Mouse (Mus musculus) heart, adult 2 months (tissue): ENCODE measurements around the gene Eps8.

ENCODE experiments used
- CTCF ChIP-seq: fragments of 200-600 bp; IDR thresholded peaks from 2 replicates; pipeline ENCODE4 v1.8.1; 2022; ENCODE audit warnings: antibody characterized with exemption, mild to moderate bottlenecking, moderate library complexity
- POLR2A ChIP-seq: fragments of 200-500 bp; IDR thresholded peaks from 2 replicates; pipeline ENCODE4 v1.6.1; 2011; ENCODE audit warnings: mild to moderate bottlenecking, low read depth, low read length, control low read depth; ENCODE audit not compliant: insufficient read depth

- TF ChIP-seq POLR2A, result no peak
- TF ChIP-seq CTCF, result no peak
These were observed 217.2 kb downstream of the Eps8 start for GRCm38 (mm10) chr6:137437486-137437885.
